Mouse (Mus musculus): Measurements from ENCODE around the gene Haus6.

- TF ChIP-seq CTCF (IDR thresholded peaks at IDR 0.05; ENCODE audit: low read depth) (no peak), EP300 (IDR thresholded peaks at IDR 0.05; ENCODE audit: low read depth) (no peak)
These were observed 67.9 kb downstream of the Haus6 start for GRCm38 (mm10) chr4:86543999-86544398.
